Comparison of ENCODE assay signal across 23 mouse cellular contexts in the genomic region with DNA sequence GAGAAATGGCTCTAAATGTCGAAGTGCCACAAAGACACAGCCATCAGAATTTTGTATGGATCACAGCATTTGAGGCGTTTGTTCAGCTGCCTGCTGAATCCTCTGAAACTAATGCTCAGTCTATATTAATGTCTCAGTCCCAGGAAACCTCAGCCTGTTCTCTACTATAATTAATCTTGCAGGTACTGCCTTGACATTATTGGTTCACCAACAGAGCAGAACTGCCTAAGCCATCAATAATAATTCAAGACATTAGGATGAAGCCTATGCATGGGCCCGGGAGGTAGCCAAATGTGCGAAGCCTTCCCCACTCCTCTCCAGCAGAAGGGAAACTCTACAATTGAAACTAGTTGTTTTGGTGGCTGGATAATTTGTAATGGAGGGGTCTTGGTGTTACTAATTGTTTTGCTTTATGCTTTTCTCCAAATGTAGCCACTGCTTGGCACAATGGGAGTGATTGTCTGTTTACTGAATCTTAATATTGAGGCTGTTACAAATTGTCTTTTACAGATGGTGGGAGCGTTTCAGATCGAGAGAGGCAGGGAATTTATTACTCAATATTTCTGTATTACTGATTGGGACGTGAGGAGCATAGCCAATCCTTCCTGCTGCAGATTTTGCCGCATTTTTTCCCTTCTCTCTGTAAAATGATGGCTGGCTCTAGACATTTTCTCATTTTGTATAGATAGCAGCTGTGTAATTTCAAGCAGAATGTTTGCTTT.
DNase-seq lines count a peak whose midpoint lies in the region; ATAC-seq lines count a peak whose summit lies in the region.
"Had no signal": no experiment of that assay in that cellular context is flagged by ENCODE, and none has a peak within 500 bp of the region (broad histone marks: within the 10 kb centered on the region; RNA-seq: fewer than 3 reads in every experiment).

No protein-coding gene starts in this region.

- no peaks in the 10 kb centered on the region for H3K4me1 ChIP-seq in hindbrain, embryonic 11.5 days (replicated peaks; ENCODE audit: control insufficient read depth, insufficient read depth, low read length)
- no peaks in the 10 kb centered on the region for H3K4me1 ChIP-seq in hindbrain, embryonic 10.5 days (replicated peaks)
- H3K4me1 ChIP-seq in hindbrain, embryonic 13.5 days (replicated peaks), result 0 out of 2 replicates have a peak, but pooled peaks cover 5% of the 10 kb centered on the region
- H3K4me1 ChIP-seq in midbrain, embryonic 13.5 days (replicated peaks), result no peaks in the 10 kb centered on the region
- peaks cover 9% of the 10 kb centered on the region; the same call in 1 of the 2 replicates for H3K4me1 ChIP-seq in neural tube, embryonic 13.5 days (replicated peaks)
- H3K4me1 ChIP-seq: embryonic facial prominence, embryonic 12.5 days; limb, embryonic 10.5 days had no signal

- no peak overlapping the region for H3K4me2 ChIP-seq in hindbrain, embryonic 11.5 days (replicated peaks; ENCODE audit: low read depth, low read length)
- no peak overlapping the region for H3K4me2 ChIP-seq in hindbrain, embryonic 13.5 days
- H3K4me2 ChIP-seq in midbrain, embryonic 13.5 days (replicated peaks), result no peak overlapping the region
- H3K4me2 ChIP-seq in neural tube, embryonic 13.5 days, result peak overlapping the region; percentile 7; the same call in 1 of the 2 replicates
- H3K4me2 ChIP-seq: embryonic facial prominence, embryonic 12.5 days had no signal

- H3K4me3 ChIP-seq in hindbrain, embryonic 11.5 days (ENCODE audit: low read depth, low read length), result no peak overlapping the region
- no peak overlapping the region for H3K4me3 ChIP-seq in hindbrain, embryonic 10.5 days
- H3K4me3 ChIP-seq in hindbrain, embryonic 13.5 days, result no peak overlapping the region
- H3K4me3 ChIP-seq in midbrain, embryonic 13.5 days (replicated peaks), result no peak overlapping the region
- H3K4me3 ChIP-seq in neural tube, embryonic 13.5 days, result no peak overlapping the region
- H3K4me3 ChIP-seq: embryonic facial prominence, embryonic 12.5 days; erythroblast, embryonic 14.5 days; gastrocnemius, adult 2 months; left cerebral cortex, adult 2 months; limb, embryonic 10.5 days had no signal

- 0 out of 2 replicates have a peak overlapping the region, but pooled peaks have one; percentile 10 for H3K27ac ChIP-seq in hindbrain, embryonic 11.5 days (ENCODE audit: low read depth, low read length)
- H3K27ac ChIP-seq in hindbrain, embryonic 10.5 days, result no peak overlapping the region
- peak overlapping the region; percentile 85 for H3K27ac ChIP-seq in hindbrain, embryonic 13.5 days
- H3K27ac ChIP-seq in midbrain, embryonic 13.5 days, result peak overlapping the region; percentile 59
- H3K27ac ChIP-seq in neural tube, embryonic 13.5 days (replicated peaks), result peak overlapping the region; percentile 90
- H3K27ac ChIP-seq: embryonic facial prominence, embryonic 12.5 days; gastrocnemius, adult 2 months; left cerebral cortex, adult 2 months; limb, embryonic 10.5 days; macrophage had no signal

- no peaks in the 10 kb centered on the region for H3K27me3 ChIP-seq in hindbrain, embryonic 11.5 days (ENCODE audit: control insufficient read depth, insufficient read depth, low read length)
- H3K27me3 ChIP-seq in hindbrain, embryonic 10.5 days (ENCODE audit: insufficient read depth, poor library complexity, severe bottlenecking), result no peaks in the 10 kb centered on the region
- H3K27me3 ChIP-seq in hindbrain, embryonic 13.5 days, result no peaks in the 10 kb centered on the region
- no peaks in the 10 kb centered on the region for H3K27me3 ChIP-seq in midbrain, embryonic 13.5 days
- H3K27me3 ChIP-seq in neural tube, embryonic 13.5 days, result no peaks in the 10 kb centered on the region
- H3K27me3 ChIP-seq: embryonic facial prominence, embryonic 12.5 days had no signal

- WGBS in hindbrain, embryonic 11.5 days, result 76% methylated on average over 8 of the region's 8 CpGs
- 88% methylated on average over 8 of the region's 8 CpGs for WGBS in hindbrain, embryonic 10.5 days
- 48% methylated on average over 8 of the region's 8 CpGs for WGBS in hindbrain, embryonic 13.5 days
- WGBS in midbrain, embryonic 13.5 days, result 73% methylated on average over 8 of the region's 8 CpGs
- 41% methylated on average over 8 of the region's 8 CpGs for WGBS in neural tube, embryonic 13.5 days

- no peaks in the 10 kb centered on the region for H3K36me3 ChIP-seq in hindbrain, embryonic 11.5 days (ENCODE audit: control insufficient read depth, insufficient read depth, low read length)
- no peaks in the 10 kb centered on the region for H3K36me3 ChIP-seq in hindbrain, embryonic 10.5 days
- H3K36me3 ChIP-seq in hindbrain, embryonic 13.5 days, result no peaks in the 10 kb centered on the region
- H3K36me3 ChIP-seq in midbrain, embryonic 13.5 days, result no peaks in the 10 kb centered on the region
- no peaks in the 10 kb centered on the region for H3K36me3 ChIP-seq in neural tube, embryonic 13.5 days
- H3K36me3 ChIP-seq: embryonic facial prominence, embryonic 12.5 days; limb, embryonic 10.5 days had no signal

- H3K9ac ChIP-seq in hindbrain, embryonic 11.5 days (ENCODE audit: low read depth, low read length), result no peak overlapping the region
- no peak overlapping the region for H3K9ac ChIP-seq in hindbrain, embryonic 13.5 days
- no peak overlapping the region for H3K9ac ChIP-seq in midbrain, embryonic 13.5 days (replicated peaks)
- no peak overlapping the region for H3K9ac ChIP-seq in neural tube, embryonic 13.5 days
- H3K9ac ChIP-seq: embryonic facial prominence, embryonic 12.5 days had no signal

- ATAC-seq in hindbrain, embryonic 11.5 days (ENCODE audit: low FRiP score), result peak; percentile 86
- ATAC-seq in hindbrain, embryonic 13.5 days (ENCODE audit: low FRiP score), result peak; percentile 89
- 0 out of 2 replicates have a peak, but pooled peaks have one; percentile 65 for ATAC-seq in midbrain, embryonic 13.5 days
- peak; percentile 92 for ATAC-seq in neural tube, embryonic 13.5 days (ENCODE audit: low read depth)
- ATAC-seq: inflammation-experienced regulatory T-cells, adult 6 months had no signal

- DNase-seq in hindbrain, embryonic 11.5 days (ENCODE audit: low spot score), result peak; percentile 0
- no peak for DNase-seq in hindbrain, embryonic 10.5 days (ENCODE audit: low spot score)
- no peak for DNase-seq in adrenal gland, postnatal 10 days
- no peak for DNase-seq in liver
- no peak for DNase-seq in urinary bladder, postnatal 14 days (ENCODE audit: low spot score)
- DNase-seq: adrenal gland, postnatal 36 days; cerebellum, adult 11-12 months; cerebellum, postnatal 14 days; gastrocnemius, adult 2 months; kidney, adult 18-20 months; kidney, postnatal 4 days; layer of hippocampus, adult 9-11 months; right cerebral cortex, adult 18-20 months; thymus, adult 2 months had no signal

- H3K9me3 ChIP-seq in hindbrain, embryonic 11.5 days (ENCODE audit: control insufficient read depth, low read length), result no peaks in the 10 kb centered on the region
- H3K9me3 ChIP-seq in hindbrain, embryonic 10.5 days, result no peaks in the 10 kb centered on the region
- H3K9me3 ChIP-seq in hindbrain, embryonic 13.5 days, result no peaks in the 10 kb centered on the region
- H3K9me3 ChIP-seq in midbrain, embryonic 13.5 days, result no peaks in the 10 kb centered on the region
- H3K9me3 ChIP-seq in neural tube, embryonic 13.5 days, result no peaks in the 10 kb centered on the region
- H3K9me3 ChIP-seq: embryonic facial prominence, embryonic 12.5 days; limb, embryonic 10.5 days had no signal
